Mouse (Mus musculus): ENCODE measurements around the gene Fgfr2. TPM values are rescaled to one million over a fixed set of nuclear protein-coding genes. Genes with fewer than 3 reads are reported as not detected.

Fgfr2 gene
- polyA plus RNA-seq, 1 experiment from 2014 or later = 81.1 TPM

DNA sequence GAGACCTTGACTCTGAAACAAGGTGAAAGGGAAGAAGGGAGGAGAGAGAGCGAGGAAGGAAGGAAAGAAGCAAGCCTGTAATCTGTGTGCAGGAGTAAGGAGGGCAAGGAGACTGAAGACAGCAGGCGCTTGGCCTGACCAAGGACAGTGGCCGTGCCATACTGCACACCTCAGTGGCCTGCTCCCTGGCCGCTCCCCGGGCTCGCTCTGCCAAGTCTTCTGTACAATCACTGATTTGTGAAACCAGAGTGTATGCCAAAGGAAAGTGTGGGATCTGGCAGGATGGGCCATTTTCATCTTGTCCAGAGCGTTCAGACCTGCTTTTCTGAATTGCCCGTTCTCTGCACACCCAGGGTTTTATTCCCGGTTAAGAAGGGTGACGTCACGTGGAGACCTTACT lies 441.9 kb downstream of the Fgfr2 start:
- H3K27me3 ChIP-seq = no peaks in the 10 kb centered on the region
- no peak overlapping the region for H3K4me3 ChIP-seq
- 89% methylated on average over 11 of the region's 11 CpGs for WGBS
- no peak overlapping the region for H3K27ac ChIP-seq
- H3K9me3 ChIP-seq (replicated peaks) = no peaks in the 10 kb centered on the region
- no peak for ATAC-seq (ENCODE audit: low FRiP score)
- H3K36me3 ChIP-seq = no peaks in the 10 kb centered on the region
- no peaks in the 10 kb centered on the region for H3K4me1 ChIP-seq
- H3K9ac ChIP-seq = no peak overlapping the region
- H3K4me2 ChIP-seq (replicated peaks) = no peak overlapping the region

DNA sequence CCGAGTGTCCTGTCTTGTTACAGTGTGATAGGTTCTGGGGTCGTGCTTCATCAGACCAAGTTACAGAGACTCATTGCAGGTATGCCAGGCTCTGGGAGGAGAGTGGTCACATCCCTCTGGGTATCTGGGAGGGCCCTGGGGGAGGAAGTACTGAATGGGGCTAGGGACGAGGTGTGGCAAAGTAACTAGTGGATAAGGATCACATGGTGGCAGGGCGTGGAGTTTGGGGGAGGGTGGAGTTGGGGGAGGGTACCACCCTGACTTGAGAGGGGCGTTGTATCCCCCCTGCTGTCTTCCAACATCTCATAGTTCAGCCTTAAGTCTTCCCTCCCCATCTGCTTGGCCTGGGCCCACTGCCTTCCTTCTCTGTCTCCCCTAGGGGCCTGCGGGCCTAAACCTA lies 443.6 kb downstream of the Fgfr2 start:
- no peaks in the 10 kb centered on the region for H3K9me3 ChIP-seq (replicated peaks)
- H3K27me3 ChIP-seq = no peaks in the 10 kb centered on the region
- no peak overlapping the region for H3K4me2 ChIP-seq (replicated peaks)
- no peak overlapping the region for H3K4me3 ChIP-seq
- ATAC-seq (ENCODE audit: low FRiP score) = no peak
- H3K4me1 ChIP-seq = no peaks in the 10 kb centered on the region
- H3K36me3 ChIP-seq = no peaks in the 10 kb centered on the region
- H3K9ac ChIP-seq = no peak overlapping the region
- 82% methylated on average over 6 of the region's 6 CpGs for WGBS
- H3K27ac ChIP-seq = no peak overlapping the region

DNA sequence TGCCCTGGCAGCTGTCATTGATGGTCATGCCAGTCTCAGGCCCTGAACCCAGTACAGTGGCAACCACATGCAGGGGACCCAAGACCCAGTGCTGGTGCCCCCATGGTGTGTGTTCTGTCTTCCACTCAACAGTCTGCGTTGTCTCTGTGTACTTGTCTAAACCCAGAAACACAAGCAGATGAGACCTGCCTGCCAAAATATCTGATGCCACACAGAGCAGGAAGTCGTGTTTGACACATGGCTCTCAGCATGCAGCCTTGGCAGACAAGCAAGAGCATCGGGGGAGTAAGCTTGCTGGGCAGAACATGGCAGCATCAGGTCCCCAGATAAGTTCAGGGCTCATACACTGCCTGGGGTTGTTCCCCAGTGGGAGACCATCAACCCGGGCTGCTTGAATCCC lies 444.0 kb downstream of the Fgfr2 start:
- H3K4me2 ChIP-seq (replicated peaks) = no peak overlapping the region
- H3K4me3 ChIP-seq = no peak overlapping the region
- no peaks in the 10 kb centered on the region for H3K9me3 ChIP-seq (replicated peaks)
- no peak for ATAC-seq (ENCODE audit: low FRiP score)
- H3K9ac ChIP-seq = no peak overlapping the region
- WGBS = 70% methylated on average over 4 of the region's 4 CpGs
- H3K27me3 ChIP-seq = no peaks in the 10 kb centered on the region
- peaks cover 3% of the 10 kb centered on the region for H3K4me1 ChIP-seq
- H3K36me3 ChIP-seq = no peaks in the 10 kb centered on the region
- H3K27ac ChIP-seq = no peak overlapping the region

DNA sequence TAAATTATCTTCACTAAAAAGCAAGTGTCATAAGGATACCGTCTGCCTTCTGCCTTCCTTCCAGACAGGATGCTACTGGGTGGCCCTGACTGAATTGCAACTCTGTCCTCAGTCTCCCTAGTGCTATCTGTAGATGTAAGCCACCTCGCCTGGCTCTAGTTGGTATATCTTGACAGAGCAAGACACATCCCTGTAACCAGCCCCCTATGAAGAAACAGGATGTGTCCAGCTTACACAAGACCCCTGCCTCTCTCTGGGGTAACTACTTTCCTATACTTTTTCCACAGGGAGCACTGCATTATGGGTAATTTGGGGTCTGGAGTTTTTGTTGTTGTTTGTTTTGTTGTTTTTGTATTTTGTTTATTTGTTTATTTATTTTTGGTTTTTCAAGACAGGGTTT lies 447.2 kb downstream of the Fgfr2 start:
- H3K4me1 ChIP-seq = peaks cover 8% of the 10 kb centered on the region
- no peak for ATAC-seq (ENCODE audit: low FRiP score)
- no peaks in the 10 kb centered on the region for H3K27me3 ChIP-seq
- no peak overlapping the region for H3K9ac ChIP-seq
- H3K4me2 ChIP-seq (replicated peaks) = no peak overlapping the region
- no peak overlapping the region for H3K4me3 ChIP-seq
- H3K9me3 ChIP-seq (replicated peaks) = no peaks in the 10 kb centered on the region
- WGBS = 87% methylated on average over 2 of the region's 2 CpGs
- no peaks in the 10 kb centered on the region for H3K36me3 ChIP-seq
- H3K27ac ChIP-seq = no peak overlapping the region

DNA sequence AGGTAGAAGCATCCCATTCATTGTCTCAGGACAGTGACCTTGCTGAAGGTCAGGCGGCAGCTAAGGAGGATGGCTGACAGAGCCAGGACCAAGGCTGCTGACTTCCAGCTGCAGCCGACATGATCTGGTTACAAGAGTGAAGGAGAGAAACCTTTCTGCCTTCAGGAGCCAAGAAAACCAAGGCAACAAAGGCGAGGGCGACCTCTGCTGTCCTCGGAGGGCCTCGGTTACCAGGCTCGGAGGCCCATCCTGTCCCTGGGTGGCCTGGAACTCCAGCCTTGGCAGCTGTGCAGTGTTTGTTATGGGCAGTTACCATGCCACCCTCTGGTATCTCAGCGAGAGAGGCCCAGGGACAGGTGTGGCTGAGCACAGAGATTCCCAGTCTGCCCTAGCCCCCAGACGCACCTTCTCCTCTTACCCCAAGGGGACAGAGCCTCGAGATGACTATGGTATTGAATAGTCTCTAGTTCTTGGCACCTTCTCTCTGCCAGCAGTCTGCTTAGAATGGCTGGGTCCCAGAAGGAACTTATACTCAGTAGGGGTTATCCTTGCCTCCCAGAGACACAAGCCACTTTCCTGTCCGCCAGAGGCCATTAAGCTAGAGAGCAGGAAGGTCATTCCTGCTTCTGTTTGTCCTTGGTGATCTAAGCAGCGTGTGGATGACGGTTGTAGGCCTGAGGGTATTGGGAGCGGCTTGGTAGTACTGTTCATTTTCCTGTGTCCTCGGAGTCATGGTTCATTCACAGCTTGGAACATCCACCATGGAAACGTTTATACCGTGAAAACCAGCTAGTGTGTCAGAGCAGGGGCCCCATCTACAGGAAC lies 449.0 kb downstream of the Fgfr2 start:
- ATAC-seq (ENCODE audit: low FRiP score) = no peak
- peaks cover 8% of the 10 kb centered on the region for H3K4me1 ChIP-seq
- H3K9me3 ChIP-seq (replicated peaks) = no peaks in the 10 kb centered on the region
- no peak overlapping the region for H3K4me3 ChIP-seq
- H3K9ac ChIP-seq = no peak overlapping the region
- H3K27ac ChIP-seq = no peak overlapping the region
- H3K27me3 ChIP-seq = no peaks in the 10 kb centered on the region
- 55% methylated on average over 17 of the region's 17 CpGs for WGBS
- no peaks in the 10 kb centered on the region for H3K36me3 ChIP-seq
- no peak overlapping the region for H3K4me2 ChIP-seq (replicated peaks)

DNA sequence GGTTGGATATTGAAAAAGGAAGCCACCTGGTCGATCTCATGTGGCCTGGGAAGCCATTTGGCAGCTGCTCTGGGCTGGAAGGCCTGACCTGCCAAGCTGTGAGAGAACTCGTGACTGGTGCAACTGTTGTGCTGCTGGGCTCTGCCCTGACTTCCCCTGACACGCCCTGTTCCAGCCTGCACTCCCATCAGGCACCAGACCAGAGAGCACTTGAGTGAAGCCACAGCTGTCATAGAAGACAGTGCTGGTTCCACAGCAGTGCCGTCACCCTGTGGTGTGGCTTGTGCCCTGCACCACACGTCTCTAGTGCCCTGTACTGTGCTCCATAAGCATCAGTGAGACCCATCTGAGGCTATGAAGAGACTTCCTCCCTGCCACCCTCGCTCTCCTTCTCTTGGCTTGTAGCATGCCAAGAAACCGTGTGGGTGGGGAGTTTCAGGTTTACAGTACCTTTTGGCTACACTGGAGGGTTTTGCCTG lies 450.6 kb downstream of the Fgfr2 start:
- H3K27me3 ChIP-seq = no peaks in the 10 kb centered on the region
- H3K4me3 ChIP-seq = no peak overlapping the region
- H3K4me1 ChIP-seq = peaks cover 8% of the 10 kb centered on the region
- no peak overlapping the region for H3K4me2 ChIP-seq (replicated peaks)
- H3K27ac ChIP-seq = no peak overlapping the region
- no peak overlapping the region for H3K9ac ChIP-seq
- H3K9me3 ChIP-seq (replicated peaks) = no peaks in the 10 kb centered on the region
- no peak for ATAC-seq (ENCODE audit: low FRiP score)
- H3K36me3 ChIP-seq = no peaks in the 10 kb centered on the region
- 80% methylated on average over 7 of the region's 7 CpGs for WGBS

DNA sequence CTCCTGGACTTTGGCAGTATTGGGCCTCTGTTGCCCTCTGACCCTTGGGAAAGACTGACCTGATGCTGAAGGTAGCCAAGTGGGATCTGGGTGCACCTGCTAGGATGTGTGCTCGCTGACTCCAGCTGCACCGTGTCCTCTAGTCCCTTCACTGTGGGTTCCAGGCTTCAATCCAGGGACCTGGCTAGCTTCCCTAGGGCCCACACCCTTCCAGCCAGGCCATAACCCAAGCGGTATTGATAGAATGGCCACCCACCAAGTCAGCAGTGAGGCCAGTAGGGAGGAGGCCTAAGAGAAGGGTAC lies 452.3 kb downstream of the Fgfr2 start:
- Histone ChIP-seq H3K9me3 (replicated peaks) (no peaks in the 10 kb centered on the region), H3K36me3 (no peaks in the 10 kb centered on the region), H3K4me1 (peaks cover 15% of the 10 kb centered on the region), H3K27me3 (no peaks in the 10 kb centered on the region), H3K4me3 (no peak overlapping the region), H3K4me2 (replicated peaks) (no peak overlapping the region), H3K9ac (no peak overlapping the region), H3K27ac (no peak overlapping the region)
- WGBS = 97% methylated on average over 3 of the region's 3 CpGs
- no peak for ATAC-seq (ENCODE audit: low FRiP score)

DNA sequence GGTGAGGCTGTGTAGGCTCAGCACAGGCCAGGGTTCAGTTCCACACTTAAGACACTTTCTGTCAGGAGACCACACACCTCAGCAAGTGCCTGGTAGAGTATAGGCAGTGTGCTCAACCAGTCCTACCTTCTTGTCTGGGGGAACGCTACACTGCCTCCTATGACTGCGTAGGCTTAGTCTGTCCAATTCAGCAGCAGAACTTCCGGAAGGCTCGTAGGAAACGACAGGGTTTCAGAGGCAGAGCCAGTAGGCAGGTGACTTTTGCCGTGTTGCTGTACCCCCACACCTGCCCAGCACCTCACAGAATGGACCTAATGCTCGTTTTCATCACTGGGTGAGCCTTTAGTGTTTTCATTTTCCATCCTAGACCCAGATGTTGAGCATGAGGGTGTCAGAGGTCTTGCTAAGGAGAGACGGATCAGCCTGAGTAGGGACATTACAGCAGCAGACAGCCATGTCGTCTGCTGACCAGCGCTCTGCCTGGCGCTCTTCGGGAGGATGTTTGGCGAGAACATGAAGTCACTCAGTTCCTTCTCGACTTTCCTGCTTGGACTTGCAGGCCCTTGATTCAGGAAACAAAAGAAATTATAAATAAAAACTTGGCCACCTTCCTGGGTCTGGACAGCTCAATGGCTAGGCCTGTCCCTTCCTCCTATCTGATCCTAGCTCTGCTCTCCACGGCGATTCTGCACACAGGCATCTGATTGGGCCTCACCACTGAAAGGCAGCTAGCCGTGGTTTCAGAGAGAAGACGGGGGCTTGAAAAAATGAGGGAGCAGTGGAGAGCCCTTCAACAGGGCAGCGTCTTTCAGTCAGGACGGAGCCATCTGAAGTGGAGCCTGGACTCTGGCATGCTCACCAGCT lies 452.9 kb downstream of the Fgfr2 start:
- peaks cover 20% of the 10 kb centered on the region for H3K4me1 ChIP-seq
- no peaks in the 10 kb centered on the region for H3K36me3 ChIP-seq
- WGBS = 87% methylated on average over 20 of the region's 20 CpGs
- H3K27me3 ChIP-seq = no peaks in the 10 kb centered on the region
- H3K27ac ChIP-seq = no peak overlapping the region
- no peaks in the 10 kb centered on the region for H3K9me3 ChIP-seq (replicated peaks)
- no peak for ATAC-seq (ENCODE audit: low FRiP score)
- no peak overlapping the region for H3K4me3 ChIP-seq
- no peak overlapping the region for H3K4me2 ChIP-seq (replicated peaks)
- no peak overlapping the region for H3K9ac ChIP-seq

DNA sequence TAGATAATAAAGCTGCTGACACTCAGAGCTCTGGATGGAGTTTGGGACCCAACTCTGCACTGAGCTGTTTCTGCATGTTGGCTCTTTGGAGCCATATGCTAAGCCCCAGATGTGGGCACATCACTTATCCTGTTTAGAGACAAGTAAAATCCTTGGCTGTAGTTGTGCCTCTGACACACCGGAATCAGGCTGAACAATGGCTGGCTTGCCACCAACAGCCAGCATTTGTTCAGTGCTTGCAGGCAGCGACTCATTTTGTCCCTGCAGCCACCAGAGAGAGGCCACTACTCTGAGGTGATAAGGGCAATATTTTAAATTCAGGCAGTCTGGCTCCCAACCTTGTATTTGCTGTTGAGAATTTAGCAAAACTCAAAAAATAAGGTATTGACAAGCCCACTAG lies 454.5 kb downstream of the Fgfr2 start:
- no peaks in the 10 kb centered on the region for H3K9me3 ChIP-seq (replicated peaks)
- H3K36me3 ChIP-seq = no peaks in the 10 kb centered on the region
- H3K4me1 ChIP-seq = peaks cover 12% of the 10 kb centered on the region
- no peak overlapping the region for H3K27ac ChIP-seq
- no peak for ATAC-seq (ENCODE audit: low FRiP score)
- peaks cover 4% of the 10 kb centered on the region; the same call in 1 of the 2 replicates for H3K27me3 ChIP-seq
- 65% methylated on average over 2 of the region's 2 CpGs for WGBS
- no peak overlapping the region for H3K4me2 ChIP-seq (replicated peaks)
- no peak overlapping the region for H3K9ac ChIP-seq
- H3K4me3 ChIP-seq = no peak overlapping the region

DNA sequence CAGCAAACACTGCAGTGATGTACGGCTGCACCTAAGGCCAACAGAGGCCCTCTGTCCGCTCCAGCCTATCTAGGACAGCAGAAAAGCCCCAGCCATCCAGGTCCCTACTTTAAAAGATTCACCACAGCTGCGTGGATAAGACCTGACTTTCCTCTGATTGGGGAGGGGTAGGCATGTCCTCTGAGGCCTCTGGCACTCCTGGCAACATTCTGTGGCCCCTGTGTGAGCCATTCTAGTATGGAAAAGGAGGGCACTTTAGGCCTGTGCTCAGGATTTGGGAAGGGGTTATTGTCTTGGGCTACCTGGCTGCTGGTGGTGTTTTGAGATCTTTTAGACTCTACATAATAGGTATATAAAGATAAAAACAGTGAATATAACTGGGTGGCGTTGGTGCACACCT lies 456.6 kb downstream of the Fgfr2 start:
- Histone ChIP-seq H3K36me3 (no peaks in the 10 kb centered on the region), H3K27ac (no peak overlapping the region)
- WGBS = 74% methylated on average over 4 of the region's 4 CpGs

DNA sequence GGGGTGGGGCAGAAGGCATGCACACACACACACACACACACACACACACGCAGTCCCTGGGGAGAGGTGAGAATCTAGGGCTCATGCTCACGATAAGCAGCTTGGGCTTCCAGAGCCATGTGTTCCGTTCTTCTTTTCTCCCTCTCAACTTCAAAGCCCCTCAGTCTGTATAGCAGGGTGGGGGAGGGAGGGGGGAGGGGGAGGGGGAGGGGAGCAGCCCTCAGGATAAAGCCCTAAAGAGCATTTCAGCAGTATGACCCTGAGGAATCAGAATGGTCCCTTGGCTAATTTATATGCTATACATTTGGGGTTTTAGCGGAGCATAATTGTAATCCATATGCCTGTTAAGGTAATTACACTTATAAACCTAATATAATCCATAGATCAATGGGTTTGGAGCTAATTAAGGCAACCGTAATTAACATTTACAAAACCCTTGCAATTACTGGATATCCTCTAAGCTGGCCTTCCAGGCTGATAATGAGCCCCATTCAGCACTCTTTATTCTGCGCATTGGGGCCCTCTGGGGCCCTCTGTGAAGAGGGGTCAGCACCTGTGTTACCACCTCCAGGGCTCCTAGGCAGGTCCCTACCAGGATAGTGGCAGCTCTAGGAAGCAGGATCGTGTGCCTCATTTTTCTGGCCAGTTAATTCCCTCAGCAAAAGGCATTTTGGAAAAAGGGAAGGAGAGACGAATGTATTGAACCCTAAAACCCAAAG lies 457.3 kb downstream of the Fgfr2 start:
- Histone ChIP-seq H3K9me3 (replicated peaks) (no peaks in the 10 kb centered on the region), H3K27ac (no peak overlapping the region; the same call in 1 of the 2 replicates), H3K27me3 (peaks cover 4% of the 10 kb centered on the region; the same call in 1 of the 2 replicates), H3K36me3 (no peaks in the 10 kb centered on the region), H3K4me1 (peaks cover 12% of the 10 kb centered on the region), H3K9ac (no peak overlapping the region), H3K4me3 (no peak overlapping the region), H3K4me2 (replicated peaks) (no peak overlapping the region)
- 42% methylated on average over 8 of the region's 8 CpGs for WGBS
- ATAC-seq (ENCODE audit: low FRiP score) = no peak

More for the DNA sequence above, 456.6 kb downstream of the Fgfr2 start:
- no peaks in the 10 kb centered on the region for H3K9me3 ChIP-seq (replicated peaks)
- H3K9ac ChIP-seq = no peak overlapping the region
- no peak overlapping the region for H3K4me2 ChIP-seq (replicated peaks)
- H3K27me3 ChIP-seq = peaks cover 4% of the 10 kb centered on the region; the same call in 1 of the 2 replicates
- peaks cover 12% of the 10 kb centered on the region for H3K4me1 ChIP-seq
- no peak overlapping the region for H3K4me3 ChIP-seq
- no peak for ATAC-seq (ENCODE audit: low FRiP score)

DNA sequence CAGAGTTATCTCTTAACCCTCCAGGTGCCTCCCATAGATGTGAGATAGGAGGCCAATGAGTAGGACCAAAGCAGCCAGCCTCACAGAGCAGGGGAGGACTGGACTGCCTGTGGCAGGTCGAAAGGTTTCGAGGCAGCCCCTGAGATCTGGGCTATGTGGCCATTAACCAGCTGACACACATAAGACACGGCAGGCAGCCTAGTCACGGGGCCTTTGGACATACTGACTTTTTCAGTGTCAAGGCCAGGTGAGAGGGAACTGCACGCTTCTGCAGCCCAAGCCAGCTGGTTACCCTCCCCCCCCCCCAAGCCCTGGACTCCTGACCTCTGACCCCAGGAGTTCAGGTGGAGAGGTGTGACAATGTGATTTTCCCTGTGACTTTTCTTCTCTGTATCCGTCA lies 458.3 kb downstream of the Fgfr2 start:
- Histone ChIP-seq H3K27me3 (peaks cover 4% of the 10 kb centered on the region; the same call in 1 of the 2 replicates), H3K4me3 (no peak overlapping the region), H3K9me3 (replicated peaks) (no peaks in the 10 kb centered on the region), H3K4me1 (peaks cover 12% of the 10 kb centered on the region), H3K36me3 (no peaks in the 10 kb centered on the region), H3K9ac (no peak overlapping the region), H3K4me2 (replicated peaks) (no peak overlapping the region), H3K27ac (no peak overlapping the region)
- ATAC-seq (ENCODE audit: low FRiP score) = no peak
- 74% methylated on average over 6 of the region's 6 CpGs for WGBS

Data from hindbrain, embryonic 12.5 days (tissue).